Mouse (Mus musculus) heart, embryonic 13.5 days (tissue): ENCODE measurements around the gene Itk. TPM values are rescaled to one million over a fixed set of nuclear protein-coding genes. Genes with fewer than 3 reads are reported as not detected.

Source experiments
- ATAC-seq: fragments of 200-750 bp; cut with Nextera tagmentation; 2 replicates; pipeline ENCODE4 v1.8.0; 2017; ENCODE audit warnings: moderate TSS enrichment; ENCODE audit not compliant: insufficient number of reproducible peaks, low FRiP score, low TSS enrichment; ENCODE audit errors: extremely low read depth
- H3K27ac ChIP-seq: fragments of 300-500 bp; sonication (generic); replicated peaks from 2 replicates; pipeline ENCODE4 v1.5.1; 2015; ENCODE audit warnings: moderate library complexity, mild to moderate bottlenecking, inconsistent platforms
- H3K27me3 ChIP-seq: fragments of 300-500 bp; sonication (generic); replicated peaks from 2 replicates; pipeline ENCODE4 v1.6.1; 2015; ENCODE audit warnings: mild to moderate bottlenecking, inconsistent platforms
- H3K36me3 ChIP-seq: fragments of 300-500 bp; sonication (generic); 2 replicates; pipeline ENCODE4 v1.6.1; 2015; ENCODE audit warnings: mild to moderate bottlenecking, inconsistent platforms
- H3K4me1 ChIP-seq: fragments of 300-500 bp; sonication (generic); 2 replicates; pipeline ENCODE4 v1.6.1; 2015; ENCODE audit warnings: inconsistent platforms
- H3K4me2 ChIP-seq: fragments of 300-500 bp; sonication (generic); 2 replicates; pipeline ENCODE4 v1.6.1; 2015; ENCODE audit warnings: inconsistent platforms, mild to moderate bottlenecking, moderate library complexity
- H3K4me3 ChIP-seq: fragments of 300-500 bp; sonication (generic); 2 replicates; pipeline ENCODE4 v1.5.1; 2015; ENCODE audit warnings: moderate library complexity, mild to moderate bottlenecking, inconsistent platforms
- H3K9ac ChIP-seq: fragments of 300-500 bp; sonication (generic); 2 replicates; pipeline ENCODE4 v1.6.1; 2015; ENCODE audit warnings: inconsistent platforms, mild to moderate bottlenecking, moderate library complexity
- H3K9me3 ChIP-seq: fragments of 300-500 bp; sonication (generic); 2 replicates; pipeline ENCODE4 v1.6.1; 2016; ENCODE audit warnings: inconsistent platforms
- WGBS: fragments of 180-500 bp; shearing (Covaris S2); methylation state at CpG from one replicate; pipeline ENCODE4 v1.1.7; 2015; ENCODE audit warnings: mixed read lengths; 5-methylcytosine and 5-hydroxymethylcytosine counted together
- polyA plus RNA-seq: library from polyadenylated mRNA; unstranded; fragments of >200 nt; fragmentation: Nextera tagmentation; extraction: Ambion mirVana; gene quantifications from 2 replicates; pipeline ENCODE4 v1.2.1, GENCODE M21; 2015

Itk gene
- polyA plus RNA-seq, 1 experiment from 2014 or later = not detected

DNA sequence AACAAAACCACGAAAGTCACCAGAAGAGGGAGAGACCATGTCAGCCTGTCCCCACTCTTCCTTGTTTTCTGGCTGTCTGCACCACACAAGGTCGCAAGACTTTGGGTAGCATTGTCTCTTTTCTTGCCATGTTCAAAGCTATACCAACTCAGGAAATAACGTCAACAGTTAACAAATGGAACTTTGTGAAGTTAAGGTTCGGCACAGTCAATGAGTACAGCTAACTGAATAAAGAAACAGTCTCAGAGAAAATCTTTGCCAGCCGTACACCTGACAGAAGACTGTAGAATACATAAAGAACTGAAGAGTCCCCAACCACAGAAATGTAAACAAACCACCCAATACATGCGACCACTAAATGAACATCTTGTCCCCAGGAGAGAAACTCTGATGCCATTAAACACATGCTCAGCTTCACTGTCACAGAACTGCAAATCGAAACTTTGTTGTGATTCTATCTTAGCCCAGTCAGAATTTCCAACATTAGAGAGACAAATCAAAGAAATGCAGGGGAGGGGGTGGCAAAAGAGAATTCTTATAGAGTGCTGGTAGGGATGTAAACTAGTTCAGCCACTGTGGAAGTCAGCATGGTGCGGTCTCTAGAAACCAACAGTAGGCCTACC is 16.9 kb downstream of the Itk start:
- Histone ChIP-seq H3K36me3 (no peaks in the 10 kb centered on the region), H3K4me1 (no peaks in the 10 kb centered on the region), H3K27me3 (no peaks in the 10 kb centered on the region), H3K9me3 (no peaks in the 10 kb centered on the region), H3K9ac (no peak overlapping the region), H3K4me3 (no peak overlapping the region), H3K27ac (no peak overlapping the region), H3K4me2 (no peak overlapping the region)
- no peak for ATAC-seq
- 75% methylated on average over 8 of the region's 8 CpGs for WGBS

DNA sequence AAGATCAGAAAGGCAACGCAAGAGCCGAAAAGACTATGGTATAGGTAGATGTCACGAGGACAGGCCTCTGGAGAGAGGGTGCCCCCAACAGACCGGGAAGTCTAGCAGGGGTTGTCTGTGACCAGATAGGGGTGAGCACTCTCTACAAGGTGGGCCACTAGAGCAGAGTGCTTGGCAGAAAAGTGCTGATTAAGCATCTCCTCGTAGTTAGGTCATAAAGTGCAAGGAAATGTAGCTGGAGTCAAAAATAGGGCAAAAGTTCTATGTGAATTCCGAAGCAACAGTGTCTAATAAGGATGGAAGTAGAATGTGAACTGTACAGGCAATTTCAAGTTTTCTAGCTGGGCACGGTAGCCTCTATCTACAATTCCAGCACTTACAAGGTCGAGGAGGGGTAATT is 18.1 kb downstream of the Itk start:
- Histone ChIP-seq H3K27ac (no peak overlapping the region), H3K4me1 (no peaks in the 10 kb centered on the region), H3K4me2 (no peak overlapping the region), H3K4me3 (no peak overlapping the region), H3K36me3 (no peaks in the 10 kb centered on the region), H3K9ac (no peak overlapping the region), H3K27me3 (no peaks in the 10 kb centered on the region), H3K9me3 (no peaks in the 10 kb centered on the region)
- WGBS = 81% methylated on average over 8 of the region's 8 CpGs
- no peak for ATAC-seq

DNA sequence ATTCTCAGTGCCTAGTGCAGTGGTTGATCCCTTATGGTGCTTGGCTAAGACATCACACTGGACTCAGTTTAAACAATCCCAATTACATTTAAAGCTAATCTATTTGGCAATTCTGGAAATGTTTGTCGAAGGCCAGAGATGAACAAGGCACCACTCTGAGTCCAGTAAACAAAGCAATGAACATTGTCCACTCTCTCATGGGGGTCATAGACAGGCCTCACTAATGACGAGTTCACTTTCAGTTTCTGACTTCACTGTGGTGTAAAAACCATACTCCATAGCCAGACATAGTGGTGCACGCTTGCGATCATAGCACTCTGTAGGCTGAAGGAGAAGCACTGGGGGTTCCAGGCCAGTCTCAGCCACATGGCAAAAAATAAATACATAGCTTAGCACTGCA is 18.9 kb downstream of the Itk start:
- Histone ChIP-seq H3K4me1 (no peaks in the 10 kb centered on the region), H3K4me2 (no peak overlapping the region), H3K27me3 (no peaks in the 10 kb centered on the region), H3K36me3 (no peaks in the 10 kb centered on the region), H3K4me3 (no peak overlapping the region), H3K27ac (no peak overlapping the region), H3K9me3 (no peaks in the 10 kb centered on the region), H3K9ac (no peak overlapping the region)
- ATAC-seq = no peak
- WGBS = 79% methylated on average over 4 of the region's 4 CpGs

DNA sequence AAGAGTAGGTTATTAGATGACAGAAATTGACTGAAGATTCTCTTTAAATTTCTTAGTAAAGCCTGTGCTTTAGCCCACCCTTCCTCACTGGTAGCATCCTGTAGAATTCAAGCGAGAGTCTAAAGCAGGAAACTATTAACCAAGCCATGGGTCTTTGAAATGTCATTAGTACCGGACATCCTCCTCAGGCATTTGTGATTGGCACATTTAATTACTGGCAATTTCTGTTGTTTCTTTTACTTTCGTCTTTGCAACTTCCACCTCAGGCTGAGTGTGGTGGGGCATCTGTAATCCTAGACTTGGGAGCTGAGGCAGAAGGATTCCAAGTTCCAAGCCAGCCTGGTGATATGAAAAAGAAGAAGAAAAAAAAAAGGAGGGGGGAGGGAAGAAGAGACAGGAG is 23.0 kb downstream of the Itk start:
- Histone ChIP-seq H3K27ac (no peak overlapping the region), H3K27me3 (no peaks in the 10 kb centered on the region), H3K4me2 (no peak overlapping the region), H3K4me3 (no peak overlapping the region), H3K36me3 (no peaks in the 10 kb centered on the region), H3K9ac (no peak overlapping the region), H3K9me3 (no peaks in the 10 kb centered on the region), H3K4me1 (no peaks in the 10 kb centered on the region)
- ATAC-seq = no peak
- 68% methylated on average over 3 of the region's 3 CpGs for WGBS

DNA sequence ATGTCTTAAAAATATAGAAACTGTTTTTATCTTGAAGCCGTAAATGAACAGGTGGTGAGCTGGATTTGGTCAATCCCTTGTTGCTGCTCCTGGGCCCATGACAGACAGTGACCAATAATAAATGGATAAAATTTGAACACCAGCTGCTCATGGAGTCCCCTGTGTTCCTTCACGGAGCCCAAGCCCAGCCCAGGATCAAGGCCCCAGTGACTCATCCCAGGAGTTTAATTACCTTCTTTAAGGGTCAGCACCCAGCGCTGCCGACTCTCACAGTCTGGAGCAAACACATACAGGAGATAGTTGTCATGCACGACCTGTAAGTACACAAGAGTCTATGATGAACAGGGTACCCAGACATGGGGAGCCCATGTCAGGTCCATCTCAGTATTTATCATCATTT is 23.6 kb downstream of the Itk start:
- H3K9ac ChIP-seq = no peak overlapping the region
- no peaks in the 10 kb centered on the region for H3K36me3 ChIP-seq
- H3K4me3 ChIP-seq = no peak overlapping the region
- no peak overlapping the region for H3K27ac ChIP-seq
- H3K4me2 ChIP-seq = no peak overlapping the region
- no peaks in the 10 kb centered on the region for H3K27me3 ChIP-seq
- H3K4me1 ChIP-seq = no peaks in the 10 kb centered on the region
- H3K9me3 ChIP-seq = no peaks in the 10 kb centered on the region
- WGBS = 72% methylated on average over 5 of the region's 5 CpGs
- ATAC-seq = no peak

DNA sequence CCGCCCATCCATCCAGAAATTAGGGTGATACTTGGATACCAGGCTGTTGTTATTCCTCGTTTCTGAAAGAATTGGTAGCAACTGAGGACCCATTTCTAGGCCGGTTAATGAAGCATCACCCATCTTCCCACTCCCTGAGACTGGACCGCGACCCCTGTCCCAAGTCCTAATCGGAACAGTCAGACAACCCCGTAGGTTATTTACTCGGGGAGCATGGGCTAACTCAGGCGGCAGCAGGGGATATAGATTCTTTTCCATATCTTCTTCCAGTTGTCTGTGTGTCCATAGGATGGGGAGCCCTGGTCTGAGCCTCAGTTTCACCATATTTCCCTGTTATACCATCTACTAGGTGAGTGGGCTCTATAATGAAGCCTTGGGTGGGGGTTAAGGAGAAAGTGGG is 25.5 kb downstream of the Itk start:
- Histone ChIP-seq H3K4me1 (no peaks in the 10 kb centered on the region), H3K27me3 (0 out of 2 replicates have a peak, but pooled peaks cover 1% of the 10 kb centered on the region), H3K27ac (no peak overlapping the region), H3K4me2 (no peak overlapping the region), H3K36me3 (no peaks in the 10 kb centered on the region), H3K4me3 (no peak overlapping the region), H3K9me3 (no peaks in the 10 kb centered on the region), H3K9ac (no peak overlapping the region)
- ATAC-seq = no peak
- 87% methylated on average over 9 of the region's 9 CpGs for WGBS

DNA sequence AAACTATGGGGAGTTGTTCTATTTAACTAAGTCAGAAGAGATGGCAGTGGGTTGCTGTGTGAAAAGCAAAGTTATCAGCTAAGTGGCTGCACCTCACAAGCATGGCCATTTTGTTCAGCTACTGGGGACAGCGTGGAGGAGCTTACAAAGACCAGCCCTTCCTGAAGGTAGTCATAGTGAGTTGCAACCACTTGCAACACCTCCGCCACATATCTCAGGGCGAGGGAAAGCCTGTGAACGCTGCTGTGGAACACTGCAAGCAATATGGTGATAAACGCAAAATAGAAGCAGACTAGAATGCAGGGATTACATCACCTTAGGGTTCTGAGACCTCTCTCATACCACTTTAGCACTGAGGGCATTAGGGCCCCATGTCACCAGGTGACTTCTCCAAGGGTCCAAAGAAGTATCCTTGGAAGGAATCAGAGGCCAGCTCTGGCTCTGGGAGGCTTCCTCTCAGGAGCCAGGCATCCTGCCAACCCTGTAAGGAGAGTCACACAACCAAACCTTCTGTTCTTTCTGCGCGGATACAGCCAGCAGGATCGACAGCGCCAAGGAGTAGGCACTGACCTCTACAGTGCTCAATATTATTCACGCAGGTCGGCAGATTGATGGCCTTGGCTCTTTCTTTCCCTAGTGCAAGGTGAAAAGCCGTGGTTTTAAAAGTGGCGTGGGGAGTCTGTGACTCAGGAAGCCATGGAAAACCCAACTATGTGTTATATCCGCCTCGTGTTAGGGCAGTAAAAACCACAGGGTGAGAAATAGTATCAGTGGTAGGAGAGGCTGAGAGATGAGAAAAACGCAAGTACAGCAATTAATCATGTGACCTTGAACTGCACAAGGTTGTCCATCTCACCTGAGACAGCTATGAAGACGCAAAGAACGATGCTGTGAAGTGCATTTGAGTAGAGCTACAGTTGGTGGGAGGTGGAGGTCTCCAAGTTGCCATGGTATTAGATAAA is 27.0 kb downstream of the Itk start:
- no peak for ATAC-seq
- Histone ChIP-seq H3K4me3 (no peak overlapping the region), H3K27ac (no peak overlapping the region), H3K9me3 (no peaks in the 10 kb centered on the region; the same call in 1 of the 2 replicates), H3K4me2 (no peak overlapping the region), H3K9ac (no peak overlapping the region), H3K36me3 (no peaks in the 10 kb centered on the region), H3K4me1 (no peaks in the 10 kb centered on the region), H3K27me3 (0 out of 2 replicates have a peak, but pooled peaks cover 3% of the 10 kb centered on the region)
- whole genome bisulfite sequencing = 81% methylated on average over 18 of the region's 18 CpGs

DNA sequence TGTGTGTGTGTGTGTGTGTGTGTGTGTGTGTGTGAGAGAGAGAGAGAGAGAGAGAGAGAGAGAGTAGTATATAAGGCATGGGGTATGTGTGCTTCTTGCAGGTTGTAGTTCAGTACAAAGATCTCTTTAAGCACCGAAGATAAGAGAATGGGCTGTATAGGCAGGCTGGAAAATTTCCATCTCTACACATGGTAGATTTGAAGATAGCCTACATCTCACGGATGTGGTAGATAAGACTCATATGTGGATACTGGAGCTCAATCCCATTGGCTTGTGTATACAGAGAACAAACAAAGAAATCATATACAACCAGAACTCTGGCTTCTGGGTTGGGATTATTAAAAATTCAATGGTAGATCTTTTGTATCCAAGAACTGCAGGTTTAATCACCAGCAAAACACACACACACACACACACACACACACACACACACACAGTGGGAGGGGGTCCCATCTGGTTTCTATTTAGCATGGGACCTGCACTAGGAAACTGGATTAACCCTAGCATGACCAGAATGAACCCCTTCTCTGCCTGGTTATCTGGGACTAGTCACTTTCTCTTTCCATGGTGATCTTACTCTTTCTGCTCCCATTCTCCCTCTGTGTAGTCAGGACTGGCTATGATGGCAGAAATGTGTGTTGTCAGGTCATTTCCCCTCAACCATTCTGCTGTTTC is 28.2 kb downstream of the Itk start:
- ATAC-seq = no peak
- Histone ChIP-seq H3K4me2 (no peak overlapping the region), H3K4me3 (no peak overlapping the region), H3K27me3 (0 out of 2 replicates have a peak, but pooled peaks cover 3% of the 10 kb centered on the region), H3K9me3 (no peaks in the 10 kb centered on the region; the same call in 1 of the 2 replicates), H3K9ac (no peak overlapping the region), H3K27ac (no peak overlapping the region), H3K4me1 (no peaks in the 10 kb centered on the region), H3K36me3 (no peaks in the 10 kb centered on the region)
- WGBS = 63% methylated on average over 2 of the region's 2 CpGs

DNA sequence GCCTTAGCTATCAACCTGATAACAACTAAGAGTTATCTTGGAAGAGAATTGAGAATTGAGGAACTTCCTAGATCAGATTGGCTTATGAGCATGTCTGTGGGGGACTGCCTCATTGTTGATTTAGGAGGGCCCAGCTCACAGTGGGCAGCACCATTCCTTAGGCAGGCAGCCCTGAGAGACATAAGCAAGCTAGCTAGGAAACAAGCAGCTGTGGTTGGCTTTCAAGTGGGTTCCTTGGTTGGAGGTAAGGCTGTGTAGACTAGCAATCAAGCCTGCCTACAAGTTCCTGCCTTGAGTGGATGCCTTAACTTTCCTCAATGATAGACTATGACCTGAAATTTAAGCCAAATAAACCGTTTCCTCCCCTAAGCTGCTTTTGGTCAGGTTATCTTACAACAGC is 30.9 kb downstream of the Itk start:
- H3K4me2 ChIP-seq = no peak overlapping the region
- 45% methylated on average over 1 of the region's 1 CpGs for WGBS

DNA sequence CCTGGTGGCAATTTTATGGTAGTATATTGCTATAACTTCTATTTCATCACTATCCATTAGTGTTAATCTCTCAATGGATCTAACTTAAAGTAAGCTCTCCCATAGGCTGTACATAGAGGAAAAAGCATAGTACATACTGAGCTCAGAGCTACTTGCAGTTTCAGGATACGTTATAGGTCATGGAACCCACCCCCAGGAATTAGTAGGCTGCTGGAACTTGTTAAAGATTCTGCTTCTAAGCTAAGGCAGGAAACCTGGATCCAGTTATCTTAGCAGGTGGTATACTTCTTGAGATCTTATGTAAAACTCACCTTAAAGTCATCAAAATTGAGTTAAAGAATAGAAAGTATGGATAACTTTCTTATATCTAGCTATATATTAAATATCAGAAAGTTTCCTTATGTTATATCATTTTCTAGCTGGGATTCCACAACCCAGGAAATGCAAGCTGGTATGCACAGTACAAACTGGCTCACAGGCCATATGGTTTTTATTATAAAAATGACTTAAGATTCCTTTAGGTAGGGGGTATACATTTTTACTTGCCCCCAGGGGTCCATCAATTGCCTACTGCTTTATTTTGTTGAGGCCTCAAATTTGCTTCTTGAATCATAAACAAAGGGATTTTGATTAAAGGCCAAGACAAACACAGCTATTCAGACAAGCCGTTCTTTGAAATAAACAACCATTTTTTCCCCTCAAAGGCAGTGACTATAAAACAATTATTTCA is 39.5 kb downstream of the Itk start:
- no peak overlapping the region for H3K27ac ChIP-seq
- no peak overlapping the region for H3K4me2 ChIP-seq
- no peak overlapping the region for H3K4me3 ChIP-seq
- no peak for ATAC-seq
- 0 out of 2 replicates have a peak, but pooled peaks cover 9% of the 10 kb centered on the region for H3K4me1 ChIP-seq
- no peaks in the 10 kb centered on the region for H3K36me3 ChIP-seq
- no peaks in the 10 kb centered on the region for H3K9me3 ChIP-seq
- no peaks in the 10 kb centered on the region for H3K27me3 ChIP-seq
- 57% methylated on average over 2 of the region's 2 CpGs for WGBS
- no peak overlapping the region for H3K9ac ChIP-seq

More for the DNA sequence above, 30.9 kb downstream of the Itk start:
- Histone ChIP-seq H3K9me3 (no peaks in the 10 kb centered on the region; the same call in 1 of the 2 replicates), H3K9ac (no peak overlapping the region), H3K27ac (no peak overlapping the region), H3K36me3 (no peaks in the 10 kb centered on the region), H3K4me1 (no peaks in the 10 kb centered on the region), H3K27me3 (0 out of 2 replicates have a peak, but pooled peaks cover 3% of the 10 kb centered on the region), H3K4me3 (no peak overlapping the region)
- ATAC-seq = no peak

DNA sequence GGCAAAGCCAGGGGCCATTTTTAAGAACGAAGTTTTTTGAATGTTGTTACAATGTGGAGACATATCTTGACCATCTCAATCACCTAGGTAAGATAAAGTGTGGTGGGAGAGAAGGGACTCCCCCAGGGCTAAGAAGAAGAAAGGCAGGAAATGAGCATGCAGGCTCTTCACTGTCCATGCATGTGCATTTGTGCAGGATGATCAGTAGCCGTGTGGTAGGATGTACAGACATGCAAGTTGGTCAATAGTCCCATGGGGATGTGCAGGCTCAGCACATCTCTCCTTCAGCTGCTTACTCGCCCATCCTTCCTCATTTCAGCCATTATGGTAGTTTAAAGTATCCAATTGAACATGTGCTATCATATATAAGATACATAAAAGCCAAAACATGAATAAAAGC is 40.9 kb downstream of the Itk start:
- H3K9ac ChIP-seq = no peak overlapping the region
- H3K27ac ChIP-seq = no peak overlapping the region
- ATAC-seq = no peak
- no peaks in the 10 kb centered on the region for H3K9me3 ChIP-seq
- H3K4me1 ChIP-seq = peaks cover 21% of the 10 kb centered on the region
- WGBS = 63% methylated on average over 3 of the region's 3 CpGs
- H3K4me2 ChIP-seq = no peak overlapping the region
- no peak overlapping the region for H3K4me3 ChIP-seq
- H3K36me3 ChIP-seq = no peaks in the 10 kb centered on the region
- H3K27me3 ChIP-seq = no peaks in the 10 kb centered on the region
